Mouse (Mus musculus) right cerebral cortex, postnatal 25 days (tissue): ENCODE results near the gene Adgra3.
A peak's percentile ranks its signal among the peaks of the same experiment; 100 is the strongest.

Experiments
- DNase-seq: peaks from one replicate; pipeline ENCODE4 v3.0.0; 2022

Gene Adgra3

GRCm38 (mm10) chr5:50031288-50031687 lies 27.5 kb downstream of the Adgra3 start:
- DNase-seq, result no peak

- DNase-seq, result no peak
Observed at GRCm38 (mm10) chr5:50029662-50030061, 29.1 kb downstream of the Adgra3 start.

GRCm38 (mm10) chr5:50027561-50027960 lies 31.2 kb downstream of the Adgra3 start:
- DNase-seq, result no peak

DNA sequence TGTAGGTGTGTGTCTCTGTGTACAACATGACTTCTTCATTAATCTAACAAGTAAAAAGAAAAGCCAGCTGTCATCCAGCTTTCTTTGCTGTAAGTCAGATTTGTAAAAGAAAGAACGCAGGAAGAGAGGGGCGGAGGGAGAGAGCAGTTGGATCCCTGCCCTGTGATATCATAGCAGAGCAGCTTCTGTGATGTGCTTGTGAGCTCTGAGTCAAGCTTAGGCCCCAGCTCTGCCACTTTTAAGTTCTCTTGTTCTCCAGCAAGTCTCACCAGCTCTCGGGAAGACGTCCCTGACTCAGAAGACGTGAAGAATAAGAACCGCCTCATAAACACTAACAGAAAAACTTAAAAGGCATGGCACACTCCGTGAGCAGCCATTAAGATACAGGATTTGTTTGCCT lies 31.8 kb downstream of the Adgra3 start:
- DNase-seq, result no peak

DNA sequence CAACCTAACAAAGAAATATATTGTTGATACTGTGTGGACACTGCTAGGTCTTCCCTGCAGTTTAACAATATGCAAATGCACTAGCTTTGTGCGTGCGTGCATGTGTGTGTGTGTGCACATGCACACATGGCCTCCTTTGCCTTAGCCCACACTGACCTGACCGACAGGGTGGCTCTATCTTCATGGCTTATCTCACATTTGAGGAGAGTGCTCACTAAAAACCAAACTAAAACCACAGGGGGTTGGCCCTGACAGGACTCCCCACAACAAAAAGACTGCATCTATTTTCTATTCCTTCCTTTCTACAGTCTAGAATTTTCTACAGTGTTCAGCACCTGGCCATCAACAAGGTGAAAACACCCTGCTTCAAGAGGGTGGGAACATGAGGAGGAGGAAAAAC lies 32.7 kb downstream of the Adgra3 start:
- DNase-seq, result no peak

DNA sequence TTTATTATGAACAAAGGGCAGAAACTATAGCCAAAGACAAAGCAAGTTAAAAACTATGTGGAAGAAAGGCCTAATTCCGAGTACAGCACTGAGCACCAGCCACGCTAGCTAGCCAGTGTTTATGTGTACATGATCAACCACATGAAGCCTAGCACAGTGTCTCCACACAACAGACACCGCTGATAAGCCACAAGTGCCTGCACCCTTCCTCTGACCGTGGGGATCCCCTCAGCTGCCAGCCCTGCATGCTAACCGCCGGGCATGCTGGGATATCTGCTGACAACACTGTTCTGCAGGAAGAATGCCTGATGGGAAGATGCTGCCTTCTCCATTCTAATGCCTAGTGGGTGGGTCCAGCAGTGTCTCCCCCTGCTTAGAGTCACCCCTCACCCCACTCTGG lies 34.7 kb downstream of the Adgra3 start:
- no peak for DNase-seq

DNA sequence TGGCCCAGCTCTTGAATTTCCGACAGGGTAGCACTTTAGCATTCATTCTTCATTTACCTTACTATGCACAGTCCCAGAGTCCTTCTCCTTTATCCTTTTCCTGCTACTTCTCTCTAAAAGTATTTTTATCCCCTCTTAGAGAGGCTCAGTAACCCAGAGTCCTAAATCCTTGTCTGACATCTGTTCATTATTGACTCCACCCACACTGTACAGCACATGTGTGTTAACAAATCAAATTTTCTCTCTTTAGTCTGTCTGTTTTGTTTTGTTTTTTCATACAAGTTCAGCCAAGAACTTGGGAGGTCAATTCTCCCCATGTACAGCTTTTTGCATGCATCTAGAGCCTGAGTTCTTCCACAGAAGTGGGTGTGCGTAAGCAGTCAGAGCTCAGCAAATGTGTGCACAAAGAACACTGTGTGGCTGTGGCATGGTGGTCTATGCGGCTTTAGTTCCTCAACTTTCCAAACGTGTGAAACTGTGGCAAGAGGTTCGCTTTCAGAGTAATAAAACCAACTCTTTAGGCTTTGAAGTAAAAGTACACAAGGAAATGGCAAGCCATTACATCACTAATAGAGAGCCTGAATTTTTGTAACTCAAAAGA lies 42.7 kb downstream of the Adgra3 start:
- DNase-seq, result no peak

DNA sequence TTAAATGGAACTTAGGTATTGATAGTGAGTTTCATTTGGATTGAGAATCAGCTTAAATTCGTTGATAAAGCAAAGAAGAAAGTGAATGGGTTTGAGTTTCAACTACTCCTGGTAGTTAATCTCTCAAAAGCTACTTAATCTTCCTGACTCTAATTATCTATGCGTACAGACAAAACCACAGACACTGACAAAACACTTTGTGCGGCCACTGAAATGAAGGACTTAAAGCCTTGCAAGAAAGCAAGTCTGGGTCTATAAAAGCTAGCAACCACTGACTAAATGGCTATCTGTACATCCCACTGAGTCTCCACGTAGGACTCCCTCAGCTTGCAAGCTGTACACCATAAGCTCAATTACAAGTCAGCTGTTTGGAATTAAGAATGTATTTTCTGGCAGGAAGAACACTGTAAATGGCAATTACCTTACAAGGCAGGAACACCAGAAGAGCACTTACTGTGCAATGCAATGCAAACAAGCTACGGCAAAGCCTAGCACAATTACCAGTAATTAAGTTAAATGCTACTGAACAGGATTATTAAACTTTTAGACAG lies 43.6 kb downstream of the Adgra3 start:
- DNase-seq, result no peak

DNA sequence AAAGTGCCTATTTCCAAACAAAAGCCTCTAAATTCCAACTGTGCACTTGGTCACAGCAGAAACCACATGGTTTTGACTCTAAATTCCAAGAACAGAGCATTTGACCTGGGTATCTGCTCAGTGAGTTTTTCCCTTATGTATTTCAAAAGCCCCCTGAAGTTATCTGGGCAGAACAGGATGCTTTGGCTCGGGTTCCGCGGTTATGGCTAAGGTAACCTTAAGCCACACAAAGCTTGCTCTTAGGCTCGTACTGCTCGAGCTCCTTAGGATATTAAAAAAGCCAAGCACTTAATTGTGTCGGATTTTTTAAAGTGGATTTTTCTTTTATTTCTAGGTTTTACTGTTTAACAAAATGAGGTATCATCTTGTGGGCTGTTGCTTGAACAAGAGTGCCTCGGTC lies 44.1 kb downstream of the Adgra3 start:
- no peak for DNase-seq

- DNase-seq, result no peak
Observed at GRCm38 (mm10) chr5:50013965-50014364, 44.8 kb downstream of the Adgra3 start.

DNA sequence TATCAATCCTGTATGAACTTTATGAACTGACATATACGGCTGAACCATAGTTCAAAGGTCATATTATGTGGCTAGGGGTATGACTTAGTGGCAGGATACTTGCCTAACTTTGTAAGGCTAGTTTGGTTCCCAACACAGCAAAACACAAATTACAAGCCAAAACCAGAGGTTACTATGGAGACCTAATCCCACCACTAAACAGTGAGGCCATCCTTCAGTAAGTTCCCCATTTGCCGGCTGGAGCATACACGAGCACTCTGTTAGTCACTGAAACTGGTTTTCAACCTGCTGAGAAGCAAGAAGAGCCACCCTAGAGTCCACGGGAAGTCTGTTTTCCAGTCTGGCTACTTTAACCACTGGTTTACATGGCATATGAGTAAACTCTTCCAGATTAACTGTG lies 50.0 kb downstream of the Adgra3 start:
- no peak for DNase-seq

DNA sequence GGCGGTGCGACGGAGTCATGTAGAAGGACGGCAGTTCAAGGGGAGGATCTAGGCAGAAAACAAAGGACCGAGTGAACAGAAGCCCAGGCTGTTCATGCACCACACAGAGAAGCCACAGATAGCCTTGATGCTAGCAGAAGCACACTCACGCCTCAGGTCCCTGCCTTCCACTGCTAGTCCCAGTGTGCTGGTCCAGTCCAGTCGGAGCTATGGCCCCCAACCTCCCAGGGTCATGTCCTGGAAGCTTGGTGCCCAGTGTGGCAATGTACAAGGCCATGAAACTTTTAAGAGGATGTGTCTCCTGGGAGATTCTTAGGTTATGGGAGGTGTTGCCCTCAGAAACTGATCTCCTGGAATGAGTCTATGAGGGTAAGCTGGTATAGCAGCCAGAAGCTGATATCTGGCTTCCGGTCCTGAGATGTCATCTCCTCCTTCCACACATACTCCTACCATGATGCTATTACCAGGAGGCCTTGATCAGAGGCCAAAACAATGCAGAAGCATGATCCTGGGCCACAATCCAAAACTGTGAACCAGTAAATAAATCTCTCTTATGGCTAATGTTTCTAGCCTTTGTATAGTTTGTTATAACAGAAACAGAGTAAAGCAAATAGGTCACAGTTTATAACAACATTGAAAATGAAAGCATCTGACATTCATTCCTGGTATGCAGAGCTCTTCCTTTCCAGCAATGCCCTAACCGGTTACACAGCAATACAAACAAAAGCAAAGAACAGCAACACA lies 51.7 kb downstream of the Adgra3 start:
- DNase-seq, result no peak

- no peak for DNase-seq
Observed at GRCm38 (mm10) chr5:50002269-50002668, 56.5 kb downstream of the Adgra3 start.

GRCm38 (mm10) chr5:49999764-50000163 lies 59.0 kb downstream of the Adgra3 start:
- DNase-seq, result no peak

DNA sequence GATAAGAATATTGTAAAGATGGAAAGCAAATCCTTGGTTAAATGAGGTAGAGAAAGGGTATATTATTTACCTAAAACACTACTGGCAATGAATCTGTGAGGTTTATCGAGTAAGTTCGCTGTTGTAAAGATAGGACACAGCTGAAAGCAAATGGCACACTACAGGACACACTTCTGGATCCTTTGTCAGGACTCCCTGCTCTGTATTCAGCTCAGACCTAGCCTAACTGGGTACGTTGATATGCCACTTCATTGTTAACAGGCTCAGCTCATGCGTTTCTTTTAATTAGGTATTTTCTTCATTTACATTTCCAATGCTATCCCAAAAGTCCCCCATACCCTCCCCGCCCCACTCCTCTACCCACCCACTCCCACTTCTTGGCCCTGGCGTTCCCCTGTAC lies 61.8 kb downstream of the Adgra3 start:
- DNase-seq, result no peak

DNA sequence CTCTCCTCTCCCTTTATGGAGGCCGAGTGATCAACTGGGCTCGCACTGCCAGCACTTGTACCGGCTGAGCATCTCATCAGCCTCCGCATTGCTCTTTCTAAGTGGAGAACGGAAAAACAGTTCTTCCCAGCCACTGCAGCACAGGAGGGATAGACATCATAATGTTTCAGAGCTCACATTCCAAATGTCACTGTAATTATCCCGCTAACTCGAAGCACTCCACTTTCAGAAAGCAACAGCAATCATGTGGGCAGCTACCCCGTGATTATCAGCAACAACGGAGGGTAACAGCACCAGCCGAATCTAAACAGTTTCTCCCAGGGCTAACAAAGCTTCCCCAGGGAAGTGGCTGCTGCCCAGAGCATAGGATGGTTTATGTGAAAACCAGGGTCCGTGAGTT lies 62.3 kb downstream of the Adgra3 start:
- DNase-seq, result peak; percentile 33

DNA sequence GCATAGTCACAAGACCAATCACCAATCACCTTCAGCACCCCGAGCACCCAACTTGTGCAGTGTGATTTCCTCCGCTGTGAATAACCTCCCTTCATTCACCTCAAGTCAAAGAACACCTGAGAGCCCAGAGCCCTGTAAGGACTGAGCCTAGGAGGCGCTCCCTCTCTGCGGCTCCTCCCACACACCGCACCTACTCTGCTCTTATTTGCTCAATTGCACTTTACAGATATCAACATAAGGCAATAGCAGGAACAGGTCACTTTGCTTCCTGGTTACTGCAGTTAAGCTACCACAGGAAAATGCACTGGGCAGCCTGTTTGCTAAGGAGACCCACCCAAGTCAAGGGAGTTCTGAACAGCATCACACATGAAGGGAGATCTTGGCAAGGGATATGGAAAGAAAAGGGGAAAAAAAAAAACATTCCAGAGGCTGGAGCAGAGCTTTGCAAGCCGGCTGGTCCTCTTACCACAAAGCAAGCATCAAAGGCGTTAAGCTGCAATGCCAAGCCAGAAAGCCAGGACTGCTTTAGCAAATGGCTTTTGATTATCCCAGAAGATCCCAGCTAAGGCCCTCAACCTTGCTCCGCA lies 68.0 kb downstream of the Adgra3 start:
- peak; percentile 2 for DNase-seq

DNA sequence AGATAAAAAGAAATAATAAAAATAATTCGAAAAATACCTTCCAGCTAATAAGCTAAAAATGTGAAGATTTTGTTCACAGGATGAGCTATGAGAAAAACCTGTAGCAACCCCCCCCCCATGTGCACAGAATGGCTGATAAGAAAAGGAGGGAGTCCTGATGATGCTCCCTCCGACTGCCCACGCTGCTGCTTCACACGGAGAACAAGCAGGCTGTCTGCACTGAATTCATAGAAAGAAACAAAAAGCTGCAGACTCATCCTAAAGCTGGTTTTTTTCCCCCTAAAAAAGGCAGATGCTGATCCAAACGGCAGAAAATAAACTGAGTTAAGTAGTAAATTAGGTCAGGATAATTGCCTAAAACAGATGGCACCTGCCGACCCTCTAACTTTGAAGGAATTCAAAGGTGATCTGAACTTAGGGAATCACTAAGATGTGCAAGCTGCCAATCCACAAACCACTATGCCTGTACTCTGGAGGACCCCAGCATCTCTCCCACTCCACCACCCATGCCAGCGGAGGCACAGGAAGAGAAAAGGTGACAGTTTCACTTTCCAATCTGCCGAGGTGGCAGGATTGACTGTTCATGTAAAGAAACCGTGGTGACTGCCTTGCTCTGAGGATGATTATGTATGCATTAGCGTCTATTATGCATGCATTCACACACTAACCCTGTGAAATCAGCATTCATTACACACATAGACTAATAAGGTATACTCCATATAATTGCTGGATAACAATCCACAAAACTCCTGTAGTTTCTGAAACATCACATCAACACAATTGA lies 70.6 kb downstream of the Adgra3 start:
- DNase-seq, result peak; percentile 13

- no peak for DNase-seq
Observed at GRCm38 (mm10) chr5:49980727-49981126, 78.1 kb downstream of the Adgra3 start.

- DNase-seq, result no peak
Observed at GRCm38 (mm10) chr5:49979246-49979645, 79.6 kb downstream of the Adgra3 start.

DNA sequence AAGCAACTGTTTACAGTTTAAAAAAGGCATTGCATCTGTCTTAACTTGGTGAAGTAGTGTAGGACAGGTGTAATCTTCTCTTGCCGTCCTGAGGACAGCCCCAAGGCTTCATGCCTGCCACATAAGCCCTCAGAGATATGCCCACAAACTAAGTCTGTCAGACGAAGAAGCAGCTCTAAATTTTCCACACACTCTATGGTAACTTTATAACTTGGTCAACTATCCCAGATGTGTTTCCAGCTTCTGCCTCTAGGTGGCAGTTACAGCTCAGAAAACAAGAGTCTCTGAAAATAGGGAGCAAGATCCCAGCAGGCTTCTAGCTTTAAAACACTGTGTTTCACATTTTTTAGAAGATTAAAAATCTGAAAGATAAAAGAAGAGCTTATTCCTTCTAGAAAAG lies 82.8 kb downstream of the Adgra3 start:
- DNase-seq, result peak; percentile 63

DNA sequence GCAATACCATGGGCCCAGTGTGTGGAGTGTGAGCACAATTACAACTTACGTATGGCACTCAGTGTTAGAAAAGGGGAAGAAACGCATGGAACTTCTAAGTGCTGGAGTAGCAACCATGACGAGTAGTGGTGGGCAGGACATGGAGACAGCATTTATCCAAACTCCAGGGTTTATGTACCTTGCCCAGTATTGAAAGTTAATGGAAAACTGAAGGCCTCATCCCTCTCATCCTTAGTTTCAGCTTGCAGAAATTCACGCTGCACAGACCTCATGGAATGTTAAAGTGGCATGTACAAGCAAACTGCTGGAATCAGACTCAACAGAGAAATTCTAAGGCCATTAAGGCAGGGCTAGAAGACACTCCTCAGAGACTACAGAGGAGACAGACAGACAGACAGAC lies 84.6 kb downstream of the Adgra3 start:
- no peak for DNase-seq

- DNase-seq, result no peak
Observed at GRCm38 (mm10) chr5:49969660-49970059, 89.1 kb downstream of the Adgra3 start.
